Mouse (Mus musculus) right cerebral cortex, adult 18-20 months (tissue): Measurements from ENCODE around the gene Abca8a.
A peak's percentile ranks its signal among the peaks of the same experiment; 100 is the strongest.

Source experiments
- DNase-seq: peaks from one replicate; pipeline ENCODE4 v3.0.0; 2022; ENCODE audit warnings: mixed read lengths

The Abca8a gene

GRCm38 (mm10) chr11:110095858-110096257 lies at the start of gene Abca8a:
Gene Abca8a (minus strand): TSS chr11:110095978.
- DNase-seq = peak; percentile 0

GRCm38 (mm10) chr11:110145421-110145820 lies 49.6 kb upstream of the Abca8a start:
- DNase-seq = no peak

- DNase-seq = no peak
Measured at GRCm38 (mm10) chr11:110130760-110131159, 35.0 kb upstream of the Abca8a start.

GRCm38 (mm10) chr11:110111137-110111536 lies 15.4 kb upstream of the Abca8a start:
- peak; percentile 8 for DNase-seq

GRCm38 (mm10) chr11:110101437-110101836 lies 5.7 kb upstream of the Abca8a start:
- no peak for DNase-seq

- DNase-seq = no peak
Measured at GRCm38 (mm10) chr11:110098901-110099300, 3.1 kb upstream of the Abca8a start.

- no peak for DNase-seq
Measured at GRCm38 (mm10) chr11:110097465-110097864, 1.7 kb upstream of the Abca8a start.

- no peak for DNase-seq
Measured at GRCm38 (mm10) chr11:110094846-110095380, 865 bp downstream of the Abca8a start.

- no peak for DNase-seq
Measured at GRCm38 (mm10) chr11:110094236-110094635, 1.5 kb downstream of the Abca8a start.

- DNase-seq = no peak
Measured at GRCm38 (mm10) chr11:110091328-110091727, 4.5 kb downstream of the Abca8a start.

- no peak for DNase-seq
Measured at GRCm38 (mm10) chr11:110072158-110072557, 23.6 kb downstream of the Abca8a start.

GRCm38 (mm10) chr11:110061032-110061431 lies 34.7 kb downstream of the Abca8a start:
- no peak for DNase-seq

- no peak for DNase-seq
Measured at GRCm38 (mm10) chr11:110060127-110060526, 35.7 kb downstream of the Abca8a start.

GRCm38 (mm10) chr11:110053681-110054080 lies 42.1 kb downstream of the Abca8a start:
- no peak for DNase-seq

GRCm38 (mm10) chr11:110037795-110038194 lies 58.0 kb downstream of the Abca8a start:
- no peak for DNase-seq

GRCm38 (mm10) chr11:110028913-110029695 lies 66.7 kb downstream of the Abca8a start:
- peak; percentile 1 for DNase-seq

- DNase-seq = no peak
Measured at GRCm38 (mm10) chr11:110010836-110011546, 84.8 kb downstream of the Abca8a start.

GRCm38 (mm10) chr11:109995624-109996023 lies 100.2 kb downstream of the Abca8a start, which contains the start of gene Abca8b:
Gene Abca8b (minus strand): TSS chr11:109995845.
- peak; percentile 88 for DNase-seq

- peak; percentile 49 for DNase-seq
Measured at GRCm38 (mm10) chr11:109995013-109995412, 100.8 kb downstream of the Abca8a start.

GRCm38 (mm10) chr11:109994014-109994413 lies 101.8 kb downstream of the Abca8a start:
- DNase-seq = no peak

GRCm38 (mm10) chr11:109991270-109991669 lies 104.5 kb downstream of the Abca8a start:
- DNase-seq = no peak

- DNase-seq = no peak
Measured at GRCm38 (mm10) chr11:109990256-109990655, 105.5 kb downstream of the Abca8a start.

GRCm38 (mm10) chr11:109988164-109988563 lies 107.6 kb downstream of the Abca8a start:
- no peak for DNase-seq
